Mouse (Mus musculus): Measurements from ENCODE around the gene Itga1. TPM values are rescaled to one million over a fixed set of nuclear protein-coding genes. Genes with fewer than 3 reads are reported as not detected.
A peak's percentile ranks its signal among the peaks of the same experiment; 100 is the strongest.

Gene Itga1
- polyA plus RNA-seq, 1 experiment = 16.5 TPM

DNA sequence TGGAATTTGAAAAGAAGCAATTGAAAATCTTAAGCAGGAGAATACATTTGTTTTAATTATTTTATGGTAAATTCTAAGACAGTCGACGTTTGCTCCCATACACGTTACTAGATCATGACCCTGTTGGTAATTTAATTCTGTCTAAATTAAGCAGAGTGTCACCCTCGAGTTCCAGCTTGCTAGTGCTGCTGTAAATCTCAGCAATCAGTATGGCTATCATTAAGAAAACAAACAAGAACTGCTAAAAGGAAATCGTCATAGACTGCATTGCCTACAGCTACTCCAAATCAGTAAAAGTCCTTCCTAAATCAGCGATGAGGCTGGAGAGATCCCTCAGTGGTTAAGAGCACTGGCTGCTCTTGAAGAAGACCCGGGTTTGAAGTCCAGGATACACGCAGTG lies 66.4 kb downstream of the Itga1 start:
- Histone ChIP-seq H3K4me3 (ENCODE audit: insufficient read depth, low read depth, low read length) (no peak overlapping the region), H3K36me3 (ENCODE audit: control insufficient read depth, insufficient read depth, low read length) (no peaks in the 10 kb centered on the region), H3K27me3 (replicated peaks; ENCODE audit: control insufficient read depth, insufficient read depth, low read length) (no peaks in the 10 kb centered on the region), H3K4me1 (ENCODE audit: control insufficient read depth, insufficient read depth, low read length) (peaks cover 19% of the 10 kb centered on the region; the same call in 1 of the 2 replicates), H3K27ac (ENCODE audit: insufficient read depth, low read depth, low read length) (no peak overlapping the region)
- no peak for TF ChIP-seq CTCF (conservative IDR thresholded peaks at IDR 0.05; ENCODE audit: insufficient read depth, insufficient read length, low read depth, low read length)
- TF ChIP-seq POLR2A (IDR thresholded peaks at IDR 0.05; ENCODE audit: low read depth, low read length) = no peak
- 42% methylated on average over 8 of the region's 8 CpGs for WGBS
- peak; percentile 19 for DNase-seq

DNA sequence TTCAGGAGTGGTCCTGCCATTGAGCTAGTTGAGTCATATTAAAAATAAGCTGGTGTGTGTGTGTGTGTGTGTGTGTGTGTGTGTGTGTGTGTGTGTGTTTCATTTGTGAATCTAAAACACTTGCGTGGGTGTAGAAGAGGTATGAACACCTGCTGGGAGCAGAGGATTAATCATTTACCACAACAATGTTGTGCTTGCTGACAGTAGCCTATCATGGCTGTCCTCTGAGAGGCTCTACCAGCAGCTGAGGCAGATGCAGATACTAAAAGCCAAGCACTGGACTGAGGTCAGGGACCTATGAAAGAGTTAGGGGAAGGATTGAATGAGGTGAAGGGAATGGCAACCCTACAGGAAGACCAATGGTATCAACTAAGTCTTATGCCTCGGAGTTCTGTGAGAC lies 68.6 kb downstream of the Itga1 start:
- 52% methylated on average over 2 of the region's 2 CpGs for WGBS
- Histone ChIP-seq H3K36me3 (ENCODE audit: control insufficient read depth, insufficient read depth, low read length) (no peaks in the 10 kb centered on the region), H3K27ac (ENCODE audit: insufficient read depth, low read depth, low read length) (no peak overlapping the region), H3K27me3 (replicated peaks; ENCODE audit: control insufficient read depth, insufficient read depth, low read length) (no peaks in the 10 kb centered on the region), H3K4me3 (ENCODE audit: insufficient read depth, low read depth, low read length) (no peak overlapping the region), H3K4me1 (ENCODE audit: control insufficient read depth, insufficient read depth, low read length) (peaks cover 19% of the 10 kb centered on the region; the same call in 1 of the 2 replicates)
- no peak for TF ChIP-seq POLR2A (IDR thresholded peaks at IDR 0.05; ENCODE audit: low read depth, low read length)
- TF ChIP-seq CTCF (conservative IDR thresholded peaks at IDR 0.05; ENCODE audit: insufficient read depth, insufficient read length, low read depth, low read length) = no peak
- DNase-seq = peak; percentile 64

DNA sequence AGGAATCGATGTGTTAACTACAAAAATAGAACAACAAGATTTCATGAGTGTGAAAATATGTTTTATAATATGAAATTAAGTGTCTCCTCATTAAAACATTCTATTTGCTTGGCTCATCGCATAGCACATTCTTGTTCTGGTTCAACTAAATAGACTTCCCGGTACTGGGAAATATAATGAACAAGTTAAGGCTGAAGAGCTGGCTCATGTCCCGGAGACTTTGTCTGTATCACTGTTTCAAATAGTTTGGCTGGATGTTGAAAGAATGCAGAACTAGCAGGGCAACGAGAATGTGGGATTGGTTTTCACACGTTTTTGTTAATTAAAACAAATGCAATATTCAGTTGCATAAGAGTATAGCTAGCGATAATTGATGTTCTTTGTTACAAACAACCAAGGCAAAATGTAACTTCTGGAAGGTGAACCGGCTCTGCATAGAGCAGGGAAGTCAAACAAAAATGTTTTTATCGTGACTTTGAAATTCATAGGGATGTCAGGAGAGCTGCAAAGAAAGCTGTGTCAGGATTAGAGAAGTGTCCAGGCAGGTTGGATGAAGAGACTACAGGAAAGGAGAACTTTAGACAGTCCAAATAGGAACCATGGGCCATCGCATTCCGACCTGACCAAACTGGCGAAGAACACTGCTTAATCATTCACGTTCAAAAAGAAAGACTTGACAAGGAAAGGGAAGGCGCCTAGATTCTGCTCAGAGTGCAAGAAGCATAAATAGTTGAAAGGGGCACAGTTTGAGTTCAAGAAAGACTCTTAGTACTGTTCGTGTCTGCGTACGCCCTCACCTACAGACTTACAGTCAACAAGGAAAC lies 70.4 kb downstream of the Itga1 start:
- Histone ChIP-seq H3K27ac (ENCODE audit: insufficient read depth, low read depth, low read length) (peak overlapping the region; percentile 89), H3K27me3 (replicated peaks; ENCODE audit: control insufficient read depth, insufficient read depth, low read length) (no peaks in the 10 kb centered on the region), H3K36me3 (ENCODE audit: control insufficient read depth, insufficient read depth, low read length) (no peaks in the 10 kb centered on the region), H3K4me1 (ENCODE audit: control insufficient read depth, insufficient read depth, low read length) (peaks cover 13% of the 10 kb centered on the region; the same call in 1 of the 2 replicates), H3K4me3 (ENCODE audit: insufficient read depth, low read depth, low read length) (no peak overlapping the region)
- 38% methylated on average over 17 of the region's 17 CpGs for WGBS
- DNase-seq = peak; percentile 90
- no peak for TF ChIP-seq POLR2A (IDR thresholded peaks at IDR 0.05; ENCODE audit: low read depth, low read length)
- TF ChIP-seq CTCF (conservative IDR thresholded peaks at IDR 0.05; ENCODE audit: insufficient read depth, insufficient read length, low read depth, low read length) = no peak

DNA sequence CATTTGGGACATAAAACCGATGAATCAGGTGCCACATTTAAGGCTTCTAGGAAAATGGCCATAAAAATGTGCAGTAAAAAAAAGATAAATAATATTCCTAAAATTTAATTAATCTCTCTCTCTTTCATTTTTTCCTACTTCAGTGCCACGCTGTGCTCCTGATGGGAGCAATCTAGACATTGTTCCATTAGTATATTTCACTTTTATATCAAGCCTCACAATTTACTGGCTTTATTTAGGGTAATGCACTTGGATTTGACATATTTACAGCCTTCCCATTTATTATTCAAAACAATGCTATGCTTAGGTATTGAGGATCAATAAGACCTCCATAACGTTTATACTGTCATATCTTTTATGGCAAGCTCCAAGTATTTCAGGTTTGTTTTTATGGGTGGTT lies 76.4 kb downstream of the Itga1 start:
- TF ChIP-seq CTCF (conservative IDR thresholded peaks at IDR 0.05; ENCODE audit: insufficient read depth, insufficient read length, low read depth, low read length) = no peak
- TF ChIP-seq POLR2A (IDR thresholded peaks at IDR 0.05; ENCODE audit: low read depth, low read length) = no peak
- no peak overlapping the region for H3K27ac ChIP-seq (ENCODE audit: insufficient read depth, low read depth, low read length)
- H3K4me3 ChIP-seq (ENCODE audit: insufficient read depth, low read depth, low read length) = no peak overlapping the region
- no peaks in the 10 kb centered on the region for H3K27me3 ChIP-seq (replicated peaks; ENCODE audit: control insufficient read depth, insufficient read depth, low read length)
- H3K36me3 ChIP-seq (ENCODE audit: control insufficient read depth, insufficient read depth, low read length) = no peaks in the 10 kb centered on the region
- WGBS = 87% methylated on average over 3 of the region's 3 CpGs
- DNase-seq = no peak
- H3K4me1 ChIP-seq (ENCODE audit: control insufficient read depth, insufficient read depth, low read length) = no peaks in the 10 kb centered on the region; the same call in 1 of the 2 replicates

DNA sequence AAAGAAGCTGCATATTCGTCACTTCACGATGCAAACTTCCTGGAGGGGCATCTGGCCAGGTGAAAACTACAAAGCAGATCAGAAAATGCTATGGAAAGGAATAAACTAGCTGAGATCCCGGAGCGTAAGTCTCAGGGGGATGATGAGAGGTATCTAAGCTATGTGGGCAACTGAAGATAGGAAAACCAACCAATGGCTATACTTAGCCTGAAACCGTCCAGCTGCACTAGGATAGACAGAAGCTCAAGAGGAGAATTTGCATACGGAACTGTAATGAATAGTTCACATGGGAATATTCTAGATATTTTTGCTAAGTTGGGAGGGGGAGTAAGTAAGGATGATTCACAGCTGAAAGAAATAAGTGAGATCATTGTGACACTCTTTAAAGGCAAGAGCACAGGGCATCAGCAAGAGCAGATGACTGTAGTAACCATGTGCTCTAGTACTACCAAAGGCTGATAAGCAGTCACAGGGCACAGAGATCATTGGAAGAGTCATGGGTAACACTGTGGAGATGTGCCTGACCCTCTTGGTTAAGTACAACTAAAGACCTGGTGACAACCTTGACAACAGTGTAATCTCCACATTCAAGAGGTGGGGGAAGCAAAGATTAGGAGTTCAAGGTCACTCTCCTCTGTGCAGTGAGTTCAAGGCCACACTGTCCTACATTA lies 79.5 kb downstream of the Itga1 start:
- TF ChIP-seq POLR2A (IDR thresholded peaks at IDR 0.05; ENCODE audit: low read depth, low read length) (no peak), CTCF (conservative IDR thresholded peaks at IDR 0.05; ENCODE audit: insufficient read depth, insufficient read length, low read depth, low read length) (no peak)
- 92% methylated on average over 6 of the region's 6 CpGs for WGBS
- H3K4me1 ChIP-seq (ENCODE audit: control insufficient read depth, insufficient read depth, low read length) = no peaks in the 10 kb centered on the region
- no peaks in the 10 kb centered on the region; the same call in 1 of the 2 replicates for H3K36me3 ChIP-seq (ENCODE audit: control insufficient read depth, insufficient read depth, low read length)
- no peaks in the 10 kb centered on the region for H3K27me3 ChIP-seq (replicated peaks; ENCODE audit: control insufficient read depth, insufficient read depth, low read length)
- no peak for DNase-seq
- no peak overlapping the region for H3K27ac ChIP-seq (ENCODE audit: insufficient read depth, low read depth, low read length)
- H3K4me3 ChIP-seq (ENCODE audit: insufficient read depth, low read depth, low read length) = no peak overlapping the region

DNA sequence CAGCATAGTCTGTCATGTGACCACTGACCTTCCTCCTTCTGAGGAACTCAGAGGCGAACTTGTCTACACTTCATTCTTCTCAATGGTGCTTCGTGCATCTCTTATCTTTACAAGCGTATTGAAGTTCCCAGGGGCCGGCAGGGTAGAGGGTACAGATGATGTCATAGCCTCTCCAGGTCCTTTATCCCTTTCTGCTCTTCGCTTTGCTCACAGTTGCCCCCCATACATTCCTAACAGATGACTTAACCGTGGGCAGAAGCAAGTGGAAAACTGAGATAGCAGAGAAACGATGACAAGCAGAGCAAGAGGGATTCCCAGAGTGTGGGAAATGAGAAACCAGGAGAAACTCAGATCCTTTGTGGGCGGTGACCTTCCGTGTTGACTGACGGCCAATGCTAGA lies 80.4 kb downstream of the Itga1 start:
- no peak overlapping the region for H3K4me3 ChIP-seq (ENCODE audit: insufficient read depth, low read depth, low read length)
- no peaks in the 10 kb centered on the region; the same call in 1 of the 2 replicates for H3K36me3 ChIP-seq (ENCODE audit: control insufficient read depth, insufficient read depth, low read length)
- no peaks in the 10 kb centered on the region for H3K4me1 ChIP-seq (ENCODE audit: control insufficient read depth, insufficient read depth, low read length)
- no peak overlapping the region for H3K27ac ChIP-seq (ENCODE audit: insufficient read depth, low read depth, low read length)
- no peak for DNase-seq
- 83% methylated on average over 10 of the region's 10 CpGs for WGBS
- TF ChIP-seq CTCF (conservative IDR thresholded peaks at IDR 0.05; ENCODE audit: insufficient read depth, insufficient read length, low read depth, low read length) = no peak
- TF ChIP-seq POLR2A (IDR thresholded peaks at IDR 0.05; ENCODE audit: low read depth, low read length) = no peak
- H3K27me3 ChIP-seq (replicated peaks; ENCODE audit: control insufficient read depth, insufficient read depth, low read length) = no peaks in the 10 kb centered on the region

DNA sequence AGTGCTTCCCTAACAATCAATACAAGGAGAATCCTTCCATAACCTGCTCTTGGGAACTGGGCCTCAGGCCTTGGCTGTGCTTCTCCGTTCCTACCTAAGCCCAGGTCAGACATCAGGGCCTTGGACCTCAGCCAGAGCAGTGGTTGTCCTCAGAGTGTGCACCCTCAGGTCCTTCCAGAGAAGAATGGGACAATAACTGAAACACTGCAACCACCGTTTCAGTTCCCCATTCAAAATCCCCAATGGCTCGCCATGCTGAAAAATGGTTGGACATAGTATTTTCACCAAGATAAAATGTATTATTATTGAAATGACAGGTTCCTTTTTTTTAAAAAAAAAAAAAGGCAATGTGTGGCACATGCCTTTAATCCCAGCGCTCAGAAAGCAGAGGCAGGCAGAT lies 81.0 kb downstream of the Itga1 start:
- Histone ChIP-seq H3K27ac (ENCODE audit: insufficient read depth, low read depth, low read length) (no peak overlapping the region), H3K4me1 (ENCODE audit: control insufficient read depth, insufficient read depth, low read length) (no peaks in the 10 kb centered on the region), H3K36me3 (ENCODE audit: control insufficient read depth, insufficient read depth, low read length) (no peaks in the 10 kb centered on the region; the same call in 1 of the 2 replicates), H3K27me3 (replicated peaks; ENCODE audit: control insufficient read depth, insufficient read depth, low read length) (no peaks in the 10 kb centered on the region), H3K4me3 (ENCODE audit: insufficient read depth, low read depth, low read length) (no peak overlapping the region)
- WGBS = 87% methylated on average over 4 of the region's 4 CpGs
- TF ChIP-seq CTCF (conservative IDR thresholded peaks at IDR 0.05; ENCODE audit: insufficient read depth, insufficient read length, low read depth, low read length) (no peak), POLR2A (IDR thresholded peaks at IDR 0.05; ENCODE audit: low read depth, low read length) (no peak)
- no peak for DNase-seq

All from kidney, adult 2 months (tissue).